ENCODE assay signal across 10 mouse cellular contexts in the genomic region with DNA sequence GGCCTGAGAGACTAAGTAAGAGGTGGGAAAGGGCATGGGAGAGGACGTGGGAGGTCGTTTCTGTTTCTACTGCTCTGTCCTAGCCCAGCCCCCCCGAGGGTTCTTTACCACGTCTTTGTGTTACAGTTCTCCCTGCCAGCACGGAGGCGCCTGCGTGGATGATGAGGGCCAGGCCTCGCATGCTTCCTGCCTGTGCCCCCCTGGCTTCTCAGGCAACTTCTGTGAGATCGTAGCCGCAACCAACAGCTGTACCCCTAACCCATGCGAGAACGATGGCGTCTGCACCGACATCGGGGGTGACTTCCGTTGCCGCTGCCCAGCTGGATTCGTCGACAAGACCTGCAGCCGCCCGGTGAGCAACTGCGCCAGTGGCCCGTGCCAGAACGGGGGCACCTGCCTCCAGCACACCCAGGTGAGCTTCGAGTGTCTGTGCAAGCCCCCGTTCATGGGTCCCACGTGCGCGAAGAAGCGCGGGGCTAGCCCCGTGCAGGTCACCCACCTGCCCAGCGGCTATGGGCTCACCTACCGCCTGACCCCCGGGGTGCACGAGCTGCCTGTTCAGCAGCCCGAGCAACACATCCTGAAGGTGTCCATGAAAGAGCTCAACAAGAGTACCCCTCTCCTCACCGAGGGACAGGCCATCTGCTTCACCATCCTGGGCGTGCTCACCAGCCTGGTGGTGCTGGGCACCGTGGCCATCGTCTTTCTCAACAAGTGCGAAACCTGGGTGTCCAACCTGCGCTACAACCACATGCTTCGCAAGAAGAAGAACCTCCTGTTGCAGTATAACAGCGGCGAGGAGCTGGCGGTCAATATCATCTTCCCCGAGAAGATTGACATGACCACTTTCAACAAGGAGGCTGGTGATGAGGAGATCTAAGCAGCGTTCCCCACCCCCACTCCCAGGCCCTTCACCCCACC. TPM values are rescaled to one million over a fixed set of nuclear protein-coding genes. Genes with fewer than 3 reads are reported as not detected.
DNase-seq lines count a peak whose midpoint lies in the region; ATAC-seq lines count a peak whose summit lies in the region.
"Had no signal": no experiment of that assay in that cellular context is flagged by ENCODE, and none has a peak within 500 bp of the region (broad histone marks: within the 10 kb centered on the region; RNA-seq: fewer than 3 reads in every experiment).

No protein-coding gene starts in this region.

- intact Hi-C loops in heart, postnatal 25 days (cut with DNase I) = no loop called here

- no peak overlapping the region for H3K9ac ChIP-seq in intestine, embryonic 14.5 days (ENCODE audit: low read length)
- 0 out of 2 replicates have a peak overlapping the region, but pooled peaks have one; percentile 29 for H3K9ac ChIP-seq in neural tube, embryonic 12.5 days

- H3K36me3 ChIP-seq in heart, embryonic 10.5 days = peaks cover 4% of the 10 kb centered on the region; the same call in 1 of the 2 replicates
- peaks cover 31% of the 10 kb centered on the region for H3K36me3 ChIP-seq in embryonic facial prominence, embryonic 10.5 days (replicated peaks)
- H3K36me3 ChIP-seq in intestine, embryonic 14.5 days (ENCODE audit: control insufficient read depth, insufficient read depth, low read length) = peaks cover 7% of the 10 kb centered on the region; the same call in 1 of the 2 replicates
- no peaks in the 10 kb centered on the region for H3K36me3 ChIP-seq in neural tube, embryonic 12.5 days

- H3K4me2 ChIP-seq in intestine, embryonic 14.5 days (ENCODE audit: low read length) = peak overlapping the region; percentile 18; the same call in 1 of the 2 replicates
- peak overlapping the region; percentile 51 for H3K4me2 ChIP-seq in neural tube, embryonic 12.5 days (replicated peaks)

- ATAC-seq in intestine, embryonic 14.5 days (replicated peaks; ENCODE audit: low FRiP score, low TSS enrichment, low read depth) = no peak
- ATAC-seq in neural tube, embryonic 12.5 days (ENCODE audit: low FRiP score, low read depth) = 0 out of 2 replicates have a peak, but pooled peaks have one; percentile 27

- H3K4me1 ChIP-seq in heart, embryonic 10.5 days = peaks cover 37% of the 10 kb centered on the region
- H3K4me1 ChIP-seq in embryonic facial prominence, embryonic 10.5 days = peaks cover 63% of the 10 kb centered on the region
- peaks cover 33% of the 10 kb centered on the region for H3K4me1 ChIP-seq in intestine, embryonic 14.5 days (replicated peaks; ENCODE audit: control insufficient read depth, insufficient read depth, low read length)
- peaks cover 47% of the 10 kb centered on the region for H3K4me1 ChIP-seq in neural tube, embryonic 12.5 days

- H3K27ac ChIP-seq in heart, embryonic 10.5 days = peak overlapping the region; percentile 57
- H3K27ac ChIP-seq in embryonic facial prominence, embryonic 10.5 days (replicated peaks) = peak overlapping the region; percentile 65
- no peak overlapping the region for H3K27ac ChIP-seq in intestine, embryonic 14.5 days (ENCODE audit: low read depth)
- H3K27ac ChIP-seq in neural tube, embryonic 12.5 days = no peak overlapping the region

- no peaks in the 10 kb centered on the region for H3K9me3 ChIP-seq in heart, embryonic 10.5 days
- no peaks in the 10 kb centered on the region for H3K9me3 ChIP-seq in embryonic facial prominence, embryonic 10.5 days
- H3K9me3 ChIP-seq in intestine, embryonic 14.5 days (ENCODE audit: control insufficient read depth, low read length) = no peaks in the 10 kb centered on the region
- no peaks in the 10 kb centered on the region for H3K9me3 ChIP-seq in neural tube, embryonic 12.5 days

- peaks cover 97% of the 10 kb centered on the region for H3K27me3 ChIP-seq in heart, embryonic 10.5 days (ENCODE audit: insufficient read depth, poor library complexity, severe bottlenecking)
- H3K27me3 ChIP-seq in embryonic facial prominence, embryonic 10.5 days (replicated peaks; ENCODE audit: low read depth, poor library complexity, severe bottlenecking) = peaks cover 95% of the 10 kb centered on the region
- H3K27me3 ChIP-seq in intestine, embryonic 14.5 days (replicated peaks; ENCODE audit: control insufficient read depth, insufficient read depth, low read length) = 0 out of 2 replicates have a peak, but pooled peaks cover 9% of the 10 kb centered on the region
- peaks cover 41% of the 10 kb centered on the region for H3K27me3 ChIP-seq in neural tube, embryonic 12.5 days (replicated peaks)

- H3K4me3 ChIP-seq in heart, embryonic 10.5 days = peak overlapping the region; percentile 50
- H3K4me3 ChIP-seq in embryonic facial prominence, embryonic 10.5 days = peak overlapping the region; percentile 31
- H3K4me3 ChIP-seq in intestine, embryonic 14.5 days (ENCODE audit: low read depth, low read length) = no peak overlapping the region
- H3K4me3 ChIP-seq in neural tube, embryonic 12.5 days = peak overlapping the region; percentile 20
- H3K4me3 ChIP-seq: myocyte had no signal

- DNase-seq in heart, embryonic 10.5 days (ENCODE audit: low spot score) = no peak
- no peak for DNase-seq in heart, postnatal 25 days (ENCODE audit: low spot score)
- DNase-seq in embryonic facial prominence, embryonic 10.5 days (ENCODE audit: low spot score) = peak; percentile 53
- DNase-seq in intestine, embryonic 14.5 days (ENCODE audit: low spot score) = no peak
- DNase-seq in layer of hippocampus, adult 9-11 months = no peak
- no peak for DNase-seq in layer of hippocampus, postnatal 14 days (ENCODE audit: low spot score in 2 of 2)
- DNase-seq in spleen, postnatal 14 days (ENCODE audit: low spot score in 2 of 2) = no peak
- DNase-seq: kidney, adult 18-20 months had no signal

- WGBS in heart, embryonic 10.5 days = 30% methylated on average over 49 of the region's 49 CpGs
- WGBS in embryonic facial prominence, embryonic 10.5 days = 28% methylated on average over 49 of the region's 49 CpGs
- 42% methylated on average over 49 of the region's 49 CpGs for WGBS in intestine, embryonic 14.5 days
- 34% methylated on average over 49 of the region's 49 CpGs for WGBS in neural tube, embryonic 12.5 days

RNA-seq across cellular contexts. Expression of gene Dlk1, which starts 7.1 kb away (rescaled TPM):
- 56.8 and 345 TPM in 2 replicates for polyA plus RNA-seq in heart, embryonic 10.5 days (2016; fragmentation: Nextera tagmentation; extraction: Ambion mirVana)
- total RNA-seq in heart, postnatal 25 days (2021) = under 1 TPM; 0.26 to 0.61 TPM
- polyA plus RNA-seq in embryonic facial prominence, embryonic 10.5 days (2016; fragmentation: Nextera tagmentation; extraction: Ambion mirVana) = 287 and 291 TPM in 2 replicates
- 398 and 437 TPM in 2 replicates for polyA plus RNA-seq in intestine, embryonic 14.5 days (2014; fragmentation: Nextera tagmentation; extraction: Ambion mirVana)
- 100 and 107 TPM in 2 replicates for polyA plus RNA-seq in neural tube, embryonic 12.5 days (2016; fragmentation: Nextera tagmentation; extraction: Ambion mirVana)
- 1 to 10 TPM; 1.9 to 2.3 TPM for total RNA-seq in layer of hippocampus, postnatal 14 days (2021)
- polyA plus RNA-seq: myocyte had no signal

Comparison
In these comparisons a context has a peak if more than half of its experiments do, and no peak if none do; other contexts are left out.
1. H3K27ac ChIP-seq: peak in heart, embryonic 10.5 days (single experiment) and embryonic facial prominence, embryonic 10.5 days (single experiment); none in intestine, embryonic 14.5 days (single experiment) and neural tube, embryonic 12.5 days (single experiment).